Comparison of ENCODE assay signal across 8 mouse cellular contexts in the genomic region with DNA sequence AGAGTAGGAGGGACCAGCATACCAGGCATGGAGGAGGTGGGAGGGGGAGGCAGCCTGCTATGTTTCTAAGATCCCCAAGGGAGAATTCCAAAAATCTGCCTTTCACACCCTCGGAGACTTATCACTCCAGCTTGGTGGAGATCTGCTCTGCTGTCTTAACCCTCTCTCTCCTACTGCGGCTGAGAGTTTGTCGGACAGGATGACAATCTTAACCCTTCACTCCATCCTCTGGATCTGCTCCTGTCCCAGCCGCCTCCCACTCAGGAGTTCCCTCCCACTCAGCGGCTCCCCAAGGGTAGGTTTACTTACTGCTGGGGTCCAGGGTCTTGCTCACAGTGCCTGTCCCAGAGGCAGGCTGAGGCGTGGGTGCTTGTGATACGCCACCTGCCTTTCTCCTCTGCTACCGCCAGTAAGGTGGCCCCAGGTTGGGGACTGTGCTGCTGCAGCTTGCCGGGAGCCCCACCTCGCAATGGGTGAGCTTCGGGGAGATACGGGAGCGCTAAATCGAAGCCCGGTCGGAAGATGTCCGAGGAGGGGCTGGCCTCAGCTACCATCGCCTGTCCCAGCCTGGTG. TPM values are rescaled to one million over a fixed set of nuclear protein-coding genes. Genes with fewer than 3 reads are reported as not detected.
DNase-seq lines count a peak whose midpoint lies in the region; ATAC-seq and TF ChIP-seq lines count a peak whose summit lies in the region.

No protein-coding gene starts in this region.

- peaks cover 12% of the 10 kb centered on the region for H3K4me1 ChIP-seq in embryonic facial prominence, embryonic 14.5 days (ENCODE audit: control insufficient read depth, insufficient read depth, low read length)
- H3K4me1 ChIP-seq in intestine, embryonic 15.5 days (replicated peaks) = peaks cover 22% of the 10 kb centered on the region
- H3K4me1 ChIP-seq in midbrain, embryonic 11.5 days (ENCODE audit: control insufficient read depth, insufficient read depth, low read length) = peaks cover 13% of the 10 kb centered on the region
- H3K4me1 ChIP-seq in thymus, adult 2 months (replicated peaks; ENCODE audit: control insufficient read depth, insufficient read depth, low read length) = peaks cover 19% of the 10 kb centered on the region

- H3K27me3 ChIP-seq in embryonic facial prominence, embryonic 14.5 days (replicated peaks; ENCODE audit: control insufficient read depth, insufficient read depth, low read length) = peaks cover 36% of the 10 kb centered on the region
- H3K27me3 ChIP-seq in intestine, embryonic 15.5 days (replicated peaks) = peaks cover 27% of the 10 kb centered on the region
- peaks cover 37% of the 10 kb centered on the region for H3K27me3 ChIP-seq in midbrain, embryonic 11.5 days (ENCODE audit: control insufficient read depth, insufficient read depth, low read length)
- H3K27me3 ChIP-seq in thymus, adult 2 months (ENCODE audit: control insufficient read depth, insufficient read depth, low read length) = peaks cover 19% of the 10 kb centered on the region; the same call in 1 of the 2 replicates

- peak; percentile 67 for DNase-seq in layer of hippocampus, adult 11-12 months (ENCODE audit: low spot score)
- DNase-seq in layer of hippocampus, adult 9-10 months (ENCODE audit: low spot score) = no peak
- DNase-seq in embryonic facial prominence, embryonic 14.5 days (ENCODE audit: low spot score) = no peak
- DNase-seq in midbrain, embryonic 11.5 days (ENCODE audit: low spot score, missing footprints) = peak; percentile 85
- no peak for DNase-seq in testis, postnatal 10 days (ENCODE audit: low spot score)
- DNase-seq in testis, postnatal 14 days (ENCODE audit: low spot score) = no peak
- DNase-seq in thymus, adult 2 months = no peak

- under 1% methylated on average over 18 of the region's 18 CpGs for WGBS in embryonic facial prominence, embryonic 14.5 days
- WGBS in intestine, embryonic 15.5 days = 2% methylated on average over 18 of the region's 18 CpGs
- WGBS in midbrain, embryonic 11.5 days = under 1% methylated on average over 18 of the region's 18 CpGs
- 14% methylated on average over 18 of the region's 18 CpGs for WGBS in thymus, adult 2 months

- TF ChIP-seq POLR2A in thymus, adult 2 months (IDR thresholded peaks at IDR 0.05; ENCODE audit: control insufficient read depth, extremely low read depth, insufficient read depth, low read length, poor library complexity) = no peak

- no peak for ATAC-seq in embryonic facial prominence, embryonic 14.5 days (ENCODE audit: low read depth)
- ATAC-seq in intestine, embryonic 15.5 days = no peak
- ATAC-seq in midbrain, embryonic 11.5 days (ENCODE audit: low FRiP score) = no peak

- H3K9ac ChIP-seq in embryonic facial prominence, embryonic 14.5 days (ENCODE audit: low read depth, low read length) = peak overlapping the region; percentile 50
- peak overlapping the region; percentile 39; the same call in 1 of the 2 replicates for H3K9ac ChIP-seq in intestine, embryonic 15.5 days
- H3K9ac ChIP-seq in midbrain, embryonic 11.5 days (ENCODE audit: low read length) = peak overlapping the region; percentile 44; the same call in 1 of the 2 replicates

- TF ChIP-seq CTCF in thymus, adult 2 months (IDR thresholded peaks at IDR 0.05; ENCODE audit: borderline replicate concordance, control insufficient read depth, extremely low read depth, insufficient read depth, low read length, poor library complexity) = no peak

- no peaks in the 10 kb centered on the region for H3K36me3 ChIP-seq in embryonic facial prominence, embryonic 14.5 days (ENCODE audit: control insufficient read depth, insufficient read depth, low read length)
- H3K36me3 ChIP-seq in intestine, embryonic 15.5 days = no peaks in the 10 kb centered on the region
- no peaks in the 10 kb centered on the region for H3K36me3 ChIP-seq in midbrain, embryonic 11.5 days (ENCODE audit: control insufficient read depth, insufficient read depth, low read length)
- H3K36me3 ChIP-seq in thymus, adult 2 months (ENCODE audit: control insufficient read depth, insufficient read depth, low read length) = no peaks in the 10 kb centered on the region

- peak overlapping the region; percentile 52 for H3K4me3 ChIP-seq in embryonic facial prominence, embryonic 14.5 days (ENCODE audit: low read depth, low read length)
- H3K4me3 ChIP-seq in intestine, embryonic 15.5 days (replicated peaks) = peak overlapping the region; percentile 44
- H3K4me3 ChIP-seq in midbrain, embryonic 11.5 days (ENCODE audit: low read depth, low read length) = peak overlapping the region; percentile 37
- H3K4me3 ChIP-seq in thymus, adult 2 months (ENCODE audit: control insufficient read depth, insufficient read depth, low read length) = no peak overlapping the region; the same call in 1 of the 2 replicates

- H3K4me2 ChIP-seq in embryonic facial prominence, embryonic 14.5 days (ENCODE audit: low read depth, low read length) = peak overlapping the region; percentile 91
- H3K4me2 ChIP-seq in intestine, embryonic 15.5 days (replicated peaks) = peak overlapping the region; percentile 96
- H3K4me2 ChIP-seq in midbrain, embryonic 11.5 days = peak overlapping the region; percentile 70

- H3K27ac ChIP-seq in embryonic facial prominence, embryonic 14.5 days (replicated peaks; ENCODE audit: low read depth, low read length) = no peak overlapping the region
- H3K27ac ChIP-seq in intestine, embryonic 15.5 days = no peak overlapping the region
- H3K27ac ChIP-seq in midbrain, embryonic 11.5 days (ENCODE audit: low read depth, low read length) = no peak overlapping the region
- H3K27ac ChIP-seq in thymus, adult 2 months (ENCODE audit: control insufficient read depth, insufficient read depth, low read length) = no peak overlapping the region

- H3K9me3 ChIP-seq in embryonic facial prominence, embryonic 14.5 days (ENCODE audit: control insufficient read depth, low read length) = no peaks in the 10 kb centered on the region
- no peaks in the 10 kb centered on the region for H3K9me3 ChIP-seq in intestine, embryonic 15.5 days
- no peaks in the 10 kb centered on the region for H3K9me3 ChIP-seq in midbrain, embryonic 11.5 days (ENCODE audit: control insufficient read depth, low read length)

RNA-seq across cellular contexts. Expression of a gene that starts 12.9 kb away (rescaled TPM):
- polyA plus RNA-seq in embryonic facial prominence, embryonic 14.5 days (2014; fragmentation: Nextera tagmentation; extraction: Ambion mirVana) = 3.1 and 3.6 TPM in 2 replicates
- 1.4 and 1.5 TPM in 2 replicates for polyA plus RNA-seq in intestine, embryonic 15.5 days (2015; fragmentation: Nextera tagmentation; extraction: Ambion mirVana)
- 0.06 and 0.11 TPM in 2 replicates for polyA plus RNA-seq in midbrain, embryonic 11.5 days (2014; fragmentation: Nextera tagmentation; extraction: Ambion mirVana)
- polyA plus RNA-seq in thymus, adult 2 months (2012; rRNA removed) = 8.9 and 10.3 TPM in 2 replicates

RNA-seq across cellular contexts. Expression of a gene that starts 25.4 kb away (rescaled TPM):
- polyA plus RNA-seq in embryonic facial prominence, embryonic 14.5 days (2014; fragmentation: Nextera tagmentation; extraction: Ambion mirVana) = 11.8 and 12.5 TPM in 2 replicates
- 42.4 and 42.6 TPM in 2 replicates for polyA plus RNA-seq in intestine, embryonic 15.5 days (2015; fragmentation: Nextera tagmentation; extraction: Ambion mirVana)
- polyA plus RNA-seq in midbrain, embryonic 11.5 days (2014; fragmentation: Nextera tagmentation; extraction: Ambion mirVana) = 8.8 and 10.0 TPM in 2 replicates
- polyA plus RNA-seq in thymus, adult 2 months (2012; rRNA removed) = 12.2 and 12.3 TPM in 2 replicates

RNA-seq across cellular contexts. Expression of a gene that starts 27.8 kb away (rescaled TPM):
- 0.13 and 0.42 TPM in 2 replicates for polyA plus RNA-seq in embryonic facial prominence, embryonic 14.5 days (2014; fragmentation: Nextera tagmentation; extraction: Ambion mirVana)
- polyA plus RNA-seq in intestine, embryonic 15.5 days (2015; fragmentation: Nextera tagmentation; extraction: Ambion mirVana) = 4.4 and 4.5 TPM in 2 replicates
- not detected in 2 replicates for polyA plus RNA-seq in midbrain, embryonic 11.5 days (2014; fragmentation: Nextera tagmentation; extraction: Ambion mirVana)
- 1.1 and 2.0 TPM in 2 replicates for polyA plus RNA-seq in thymus, adult 2 months (2012; rRNA removed)

RNA-seq across cellular contexts. Expression of a gene that starts 55.8 kb away (rescaled TPM):
- polyA plus RNA-seq in embryonic facial prominence, embryonic 14.5 days (2014; fragmentation: Nextera tagmentation; extraction: Ambion mirVana) = 2.0 and 2.5 TPM in 2 replicates
- polyA plus RNA-seq in intestine, embryonic 15.5 days (2015; fragmentation: Nextera tagmentation; extraction: Ambion mirVana) = 0.68 and 1.0 TPM in 2 replicates
- polyA plus RNA-seq in midbrain, embryonic 11.5 days (2014; fragmentation: Nextera tagmentation; extraction: Ambion mirVana) = 0.11 TPM in 1 of 2 replicates, not detected in the other
- 0.43 and 5.9 TPM in 2 replicates for polyA plus RNA-seq in thymus, adult 2 months (2012; rRNA removed)

Comparison
In these comparisons a context has a peak if more than half of its experiments do, and no peak if none do; other contexts are left out.
1. DNase-seq: peak in layer of hippocampus, adult 11-12 months (single experiment) and midbrain, embryonic 11.5 days (single experiment); none in layer of hippocampus, adult 9-10 months (single experiment), embryonic facial prominence, embryonic 14.5 days (single experiment), testis, postnatal 10 days (single experiment), testis, postnatal 14 days (single experiment) and thymus, adult 2 months (single experiment).
2. Peak in every context shown above with its lines, with median percentiles within 50 percentile points of each other: H3K4me2 ChIP-seq and H3K9ac ChIP-seq.